Mouse (Mus musculus) megakaryocyte-erythroid progenitor cell, adult 5-6 weeks (primary cell): Measurements from ENCODE around the gene Slc50a1. TPM values are rescaled to one million over a fixed set of nuclear protein-coding genes. Genes with fewer than 3 reads are reported as not detected.

Experiments
- ATAC-seq: replicated peaks from 2 replicates; pipeline ENCODE4 v1.8.0; 2016; ENCODE audit warnings: mild to moderate bottlenecking, inconsistent platforms; ENCODE audit not compliant: severe bottlenecking, poor library complexity, low FRiP score, low TSS enrichment
- total RNA-seq, 2 experiments: library from RNA; stranded (forward) in 1 of 2; stranded (reverse) in 1 of 2; fragments of 200-1000, 215-1000 nt in 1 of 2; fragments of >200 nt in 1 of 2; fragmentation: Nextera tagmentation in 1 of 2; gene quantifications; 2 replicates each; pipeline ENCODE4 v1.2.3; 2014 to 2017

Slc50a1 gene
- total RNA-seq, 2 experiments from 2014 or later, result 50.3 to 66.5 TPM

DNA sequence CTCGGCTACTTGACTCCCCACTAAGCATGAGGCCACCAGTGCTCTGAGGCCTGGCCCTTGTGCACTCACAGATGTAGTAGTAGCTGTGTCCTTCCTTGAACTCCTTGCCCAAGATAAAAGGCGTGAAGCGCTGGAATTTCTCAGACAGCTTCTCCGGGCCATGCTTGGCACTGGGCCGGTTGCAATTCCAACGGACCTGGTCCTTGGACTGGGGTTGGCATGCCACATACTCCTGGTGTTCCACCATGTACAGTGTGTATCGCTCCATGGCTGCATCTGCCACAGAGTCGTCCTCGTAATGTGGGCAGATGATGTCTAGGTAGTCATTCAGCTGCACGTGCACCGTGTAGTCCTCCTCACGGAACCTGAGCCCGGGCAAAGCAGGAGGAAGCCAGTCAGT is 5.7 kb upstream of the Slc50a1 start:
- ATAC-seq, result no peak

DNA sequence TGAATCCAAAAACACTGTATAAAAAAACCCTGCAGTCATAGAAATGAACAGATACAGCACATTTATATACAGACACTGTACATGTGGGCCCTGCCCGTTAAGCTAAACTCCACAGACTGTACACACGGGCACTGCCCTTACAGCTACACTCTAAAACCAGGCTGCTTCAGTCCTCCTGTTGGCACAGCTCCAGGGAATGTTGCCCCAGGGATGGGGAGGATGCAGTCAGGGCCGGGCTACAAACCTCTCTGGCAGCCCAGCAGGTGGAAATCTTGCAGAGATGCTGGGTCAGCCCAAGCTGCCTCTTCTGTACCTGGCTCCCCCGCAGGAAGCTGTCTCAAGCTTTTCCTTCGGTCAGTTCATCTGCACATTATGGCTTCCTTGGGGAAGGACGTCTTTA is 1.4 kb upstream of the Slc50a1 start:
- no peak for ATAC-seq

DNA sequence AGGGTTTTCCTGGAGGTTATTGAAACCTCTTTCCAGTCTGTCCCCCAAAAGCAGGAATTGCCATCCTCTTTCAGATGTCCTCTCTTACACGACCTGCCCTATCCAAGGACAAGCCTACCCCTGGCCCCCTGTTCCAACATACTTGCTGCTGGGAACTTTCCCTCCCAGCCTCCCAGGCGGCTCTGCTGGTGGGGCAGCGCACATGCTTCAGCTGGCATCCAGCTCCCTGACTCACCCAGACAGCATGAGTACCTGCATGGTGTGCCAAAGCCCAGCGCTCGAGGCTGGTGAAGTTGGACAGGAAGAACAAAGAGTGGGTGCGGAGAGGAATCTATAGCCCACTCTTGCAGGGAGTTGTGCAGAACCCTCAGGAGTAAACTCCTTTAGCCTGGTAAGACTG is 521 bp upstream of the Slc50a1 start:
- no peak for ATAC-seq

DNA sequence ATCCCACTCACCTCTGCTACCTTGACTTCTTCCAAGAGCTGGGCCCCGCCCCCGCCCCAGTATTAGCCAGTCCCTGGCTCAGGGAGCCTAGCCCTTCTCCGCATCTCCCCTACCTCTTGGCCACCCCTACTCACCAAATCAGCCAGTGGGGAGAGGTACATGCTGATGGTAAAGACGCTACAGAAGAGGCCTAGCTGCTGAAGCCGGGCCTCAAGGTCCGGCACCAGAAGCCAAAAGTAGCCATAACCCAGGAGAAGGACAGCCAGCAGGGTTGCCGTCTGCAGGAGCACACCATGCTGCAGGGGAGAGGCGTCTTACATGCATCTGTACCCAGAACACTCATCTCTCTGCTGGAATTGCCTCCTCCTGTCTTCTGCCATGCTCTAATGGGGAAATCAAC is 1.5 kb downstream of the Slc50a1 start:
- ATAC-seq, result no peak

DNA sequence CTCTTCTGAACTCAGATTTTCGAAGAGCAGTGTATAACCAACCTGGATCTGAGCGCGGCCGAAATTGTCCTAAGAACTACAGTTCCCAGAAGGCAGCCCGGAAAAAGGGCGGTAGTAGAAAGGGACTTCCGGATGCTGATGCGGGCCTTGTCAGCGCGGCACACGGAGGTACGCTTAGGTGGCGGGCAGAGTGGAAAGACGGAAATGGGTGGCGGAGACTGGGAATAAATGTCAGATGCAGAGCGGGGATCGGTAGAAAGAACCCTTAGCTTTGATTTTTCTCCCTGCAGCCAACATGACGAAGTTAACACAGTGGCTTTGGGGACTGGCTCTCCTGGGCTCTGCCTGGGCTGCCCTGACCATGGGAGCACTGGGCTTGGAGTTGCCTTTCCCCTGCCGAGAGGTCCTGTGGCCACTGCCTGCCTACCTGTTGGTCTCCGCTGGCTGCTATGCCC is 3.9 kb downstream of the Slc50a1 start:
- peak; percentile 91 for ATAC-seq

DNA sequence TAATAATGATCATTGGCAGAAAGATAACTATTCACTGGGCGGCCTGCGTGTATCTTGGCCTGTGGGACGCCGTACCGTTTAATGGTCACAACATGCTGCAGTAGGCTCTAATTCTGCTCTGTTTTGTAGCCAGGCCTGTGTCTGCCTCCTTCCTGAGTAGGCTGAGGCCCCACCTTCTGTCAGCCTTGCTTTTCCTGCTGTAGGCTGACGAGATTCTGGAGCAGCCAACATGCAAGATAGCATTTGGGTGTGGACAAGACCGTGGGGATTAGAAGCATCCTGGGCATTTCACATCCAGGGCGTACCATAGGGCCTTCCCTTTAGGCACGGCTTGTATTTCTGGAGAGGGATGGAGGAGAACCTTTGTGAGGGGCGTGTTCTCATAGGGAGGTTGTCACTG is 8.0 kb downstream of the Slc50a1 start:
- ATAC-seq, result no peak

DNA sequence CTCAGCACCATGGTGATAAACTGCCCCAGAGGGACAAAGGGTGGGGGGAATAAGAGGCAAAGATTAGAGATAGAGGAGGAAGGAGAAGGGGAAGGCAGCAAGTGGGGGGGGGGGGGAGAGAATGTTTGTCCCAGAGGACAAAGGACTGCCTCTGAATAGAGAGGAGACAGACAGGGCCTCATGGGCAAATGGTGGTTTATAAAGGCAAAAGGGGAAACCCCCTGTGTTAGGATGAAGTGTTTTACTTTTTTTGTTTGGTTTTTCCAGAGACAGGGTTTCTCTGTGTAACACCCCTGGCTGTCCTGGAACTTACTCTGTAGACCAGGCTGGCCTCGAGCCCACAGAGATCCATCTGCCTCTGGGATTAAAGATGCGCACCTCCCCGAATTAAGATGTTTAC is 10.2 kb downstream of the Slc50a1 start:
- ATAC-seq, result no peak

DNA sequence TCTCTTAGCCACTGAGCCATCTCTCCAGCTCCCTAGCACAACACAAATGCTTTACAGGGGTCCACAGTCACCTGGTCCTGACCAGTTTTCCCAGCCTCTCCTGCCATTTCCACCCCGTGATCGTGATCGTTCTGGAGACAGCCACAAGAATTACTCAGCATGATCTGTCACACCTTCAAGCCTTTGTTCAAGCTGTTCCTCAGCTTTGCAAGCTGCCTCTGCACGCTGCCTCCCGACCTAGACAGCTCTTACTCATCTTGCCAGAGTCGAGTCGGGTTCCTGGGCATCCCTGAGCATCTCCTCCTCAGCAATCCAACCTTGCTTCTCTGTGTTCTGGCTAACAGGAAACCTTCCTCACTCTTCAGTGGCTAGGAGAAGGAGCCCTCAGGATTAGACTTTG is 11.3 kb downstream of the Slc50a1 start, which contains the start of gene Dpm3:
TSS of gene Dpm3 (plus strand) at position 283 of the 400 bp plus-strand sequence.
- no peak for ATAC-seq

DNA sequence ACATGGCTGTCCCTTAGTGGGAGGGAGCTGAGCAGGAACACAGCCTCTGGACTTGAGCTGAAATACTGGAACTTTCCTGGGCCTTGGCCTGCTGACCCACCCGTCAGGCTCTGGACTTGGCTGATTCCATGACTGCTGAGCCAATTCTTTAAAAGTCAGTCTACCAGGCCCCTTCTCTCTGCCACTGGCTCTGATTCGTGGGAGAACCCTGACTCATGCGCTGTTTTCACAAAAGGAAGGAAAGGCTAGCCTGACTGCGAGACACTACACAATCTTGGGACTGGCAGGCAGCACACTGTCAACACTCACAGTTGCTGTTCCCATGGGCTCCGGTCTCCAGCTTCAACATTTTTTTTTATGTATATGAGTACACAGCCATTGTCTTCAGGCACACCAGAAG is 14.2 kb downstream of the Slc50a1 start:
- ATAC-seq, result no peak

DNA sequence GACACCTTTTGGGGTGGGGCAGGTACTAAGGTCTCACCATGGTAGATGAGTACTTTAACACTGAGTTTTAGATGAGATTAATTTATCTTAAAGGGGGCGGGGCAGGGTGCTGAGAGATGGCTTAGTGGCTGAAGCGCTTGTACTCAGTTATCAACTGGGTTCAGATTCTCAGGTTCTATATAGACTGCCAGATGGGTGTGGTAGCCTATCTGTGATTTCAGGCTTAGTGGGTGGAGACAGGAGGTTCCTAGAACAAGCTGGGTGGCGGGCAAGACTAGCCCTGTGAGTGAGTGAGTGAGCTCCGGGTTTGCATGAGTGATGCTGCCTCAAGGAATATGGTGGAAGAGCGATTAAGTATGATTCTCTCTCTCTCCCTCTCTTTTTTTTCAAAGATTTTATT is 15.4 kb downstream of the Slc50a1 start:
- ATAC-seq, result 0 out of 2 replicates have a peak, but pooled peaks have one; percentile 35

DNA sequence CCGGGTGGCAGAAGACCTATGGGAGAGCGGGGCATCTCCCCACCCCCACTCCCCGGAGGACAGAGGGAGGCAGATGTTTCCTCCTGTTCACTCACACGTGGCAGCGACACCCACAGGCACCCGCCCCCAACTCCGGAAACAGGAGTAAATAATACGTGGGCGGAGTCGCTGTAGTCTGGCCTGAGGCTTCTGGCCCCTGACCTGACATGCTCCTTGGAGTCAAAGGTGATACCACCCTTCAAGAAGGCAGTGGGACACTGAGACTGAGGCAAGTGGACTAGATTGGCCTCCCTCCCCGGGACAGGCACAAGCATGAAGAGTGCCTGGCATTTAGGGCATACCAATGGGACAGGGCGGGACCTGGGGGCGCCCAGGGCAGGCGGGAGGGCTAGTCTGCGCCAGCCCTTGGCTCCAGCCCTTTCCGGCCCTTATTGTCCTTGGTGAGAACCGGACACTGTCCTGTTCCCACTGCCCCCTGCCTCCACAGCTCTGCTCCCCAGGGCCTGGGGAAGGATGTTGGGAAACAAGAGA is 18.9 kb downstream of the Slc50a1 start:
- 0 out of 2 replicates have a peak, but pooled peaks have one; percentile 14 for ATAC-seq

DNA sequence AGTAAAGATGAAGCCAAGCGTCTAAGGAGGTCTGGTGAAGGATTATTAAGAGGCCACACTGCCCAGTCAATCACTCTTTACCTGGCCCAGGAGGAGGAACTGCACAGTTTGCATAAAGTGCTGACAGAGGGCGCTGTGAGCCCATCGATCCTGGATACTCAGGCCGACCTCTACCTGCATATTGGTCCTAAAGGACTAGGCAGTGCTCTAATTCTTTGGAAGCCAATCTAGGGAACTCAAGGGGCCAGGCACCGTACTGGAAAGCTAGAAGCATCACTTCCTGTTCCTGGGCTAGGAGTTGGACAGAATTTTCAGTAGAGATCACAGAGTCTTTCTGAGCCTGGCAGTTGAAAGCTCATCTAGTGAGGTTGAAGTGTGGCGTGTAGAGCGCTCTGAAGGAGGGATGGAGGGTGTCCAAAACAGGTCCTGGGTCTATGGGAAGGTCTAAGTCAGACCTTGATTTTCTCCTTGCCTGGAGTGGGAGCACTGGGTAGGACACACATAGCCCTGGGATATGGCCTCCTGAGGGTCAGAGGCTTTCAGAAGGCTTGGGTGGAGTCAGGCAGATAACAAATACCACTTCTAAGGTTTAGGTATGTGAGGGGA is 19.8 kb downstream of the Slc50a1 start:
- ATAC-seq, result no peak

DNA sequence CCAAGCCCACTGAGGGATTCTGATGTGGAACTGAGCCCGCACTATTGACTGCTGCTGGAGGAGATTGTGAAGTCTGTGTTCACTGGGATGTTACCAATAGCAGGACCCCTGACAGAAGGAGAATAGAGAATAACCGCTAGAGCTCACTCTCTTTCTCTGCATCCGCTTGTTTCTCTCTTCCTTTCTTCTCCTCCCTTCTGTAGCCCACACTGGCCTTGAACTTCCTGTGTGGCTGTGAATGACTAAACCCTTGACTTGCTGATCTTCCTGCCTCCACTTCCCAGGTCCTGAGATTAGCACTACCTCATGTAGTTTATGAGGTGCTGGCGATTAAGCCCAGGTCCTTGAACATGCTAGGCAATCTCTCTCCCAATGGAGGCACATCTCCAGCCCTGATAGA is 22.9 kb downstream of the Slc50a1 start:
- no peak for ATAC-seq

DNA sequence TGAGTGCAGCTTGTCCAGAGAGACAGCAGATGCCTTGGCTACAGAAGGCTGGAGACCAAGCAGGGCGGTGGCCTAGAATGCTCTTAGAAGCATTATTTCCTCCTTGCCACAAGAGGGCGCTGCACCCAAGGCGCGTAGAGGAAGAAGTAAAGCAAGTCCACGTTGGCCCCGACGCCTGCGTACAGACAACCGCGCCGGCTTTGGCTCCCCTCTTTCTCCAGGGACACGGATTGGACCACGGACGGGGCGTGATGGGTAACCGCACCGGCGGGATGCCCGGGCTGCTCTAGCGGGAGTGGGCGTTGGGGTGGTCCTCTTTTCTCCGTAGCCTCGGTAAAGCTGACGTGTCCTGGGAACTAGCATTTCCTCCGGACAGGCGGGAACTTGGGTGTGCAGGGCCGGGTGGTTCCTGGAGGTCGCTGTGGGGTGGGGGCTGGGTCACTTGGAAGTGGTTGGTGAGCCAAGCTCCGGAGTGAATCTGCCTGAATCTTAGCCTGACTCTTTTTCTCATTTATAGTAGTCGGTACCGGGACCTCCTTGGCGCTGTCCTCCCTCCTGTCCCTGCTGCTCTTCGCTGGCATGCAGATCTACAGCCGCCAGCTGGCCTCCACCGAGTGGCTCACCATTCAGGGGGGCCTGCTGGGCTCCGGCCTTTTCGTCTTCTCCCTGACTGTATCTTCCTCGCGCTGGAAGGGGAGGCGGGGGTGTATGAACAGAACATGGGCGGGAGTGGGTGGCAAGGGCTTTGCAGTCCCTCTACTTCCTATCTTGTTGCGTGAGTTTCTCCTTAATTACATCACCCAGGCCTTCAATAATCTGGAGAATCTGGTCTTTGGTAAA is 23.9 kb downstream of the Slc50a1 start, which contains the start of gene Trim46:
TSS of gene Trim46 (minus strand) at position 49 of the 840 bp plus-strand sequence.
- peak; percentile 68 for ATAC-seq

DNA sequence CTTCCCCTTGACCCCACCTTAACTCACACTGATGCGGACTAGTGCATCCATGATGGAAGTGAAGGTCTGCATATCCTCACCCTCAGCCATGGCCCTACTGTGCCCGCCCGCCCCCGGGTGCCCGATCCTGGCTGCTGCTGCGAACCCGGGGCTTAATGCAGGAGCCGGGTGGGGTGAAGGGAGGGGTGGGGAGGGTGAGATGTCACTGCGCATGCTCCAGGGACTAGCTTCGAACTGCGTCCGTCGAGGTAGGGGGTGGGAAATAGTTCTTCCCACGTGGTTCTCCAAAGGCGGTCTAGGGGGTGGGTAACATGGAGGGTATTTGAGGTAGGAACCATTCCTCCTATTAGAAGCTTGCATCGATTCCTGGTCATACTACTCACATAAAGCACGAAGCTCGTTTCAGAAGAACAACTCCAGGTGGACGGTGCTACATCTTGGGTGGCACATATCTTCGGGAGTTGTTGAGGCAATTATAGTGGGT is 24.6 kb downstream of the Slc50a1 start, which contains the start of gene Krtcap2:
TSS of gene Krtcap2 (plus strand) at position 279 of the 484 bp plus-strand sequence.
- ATAC-seq, result no peak

DNA sequence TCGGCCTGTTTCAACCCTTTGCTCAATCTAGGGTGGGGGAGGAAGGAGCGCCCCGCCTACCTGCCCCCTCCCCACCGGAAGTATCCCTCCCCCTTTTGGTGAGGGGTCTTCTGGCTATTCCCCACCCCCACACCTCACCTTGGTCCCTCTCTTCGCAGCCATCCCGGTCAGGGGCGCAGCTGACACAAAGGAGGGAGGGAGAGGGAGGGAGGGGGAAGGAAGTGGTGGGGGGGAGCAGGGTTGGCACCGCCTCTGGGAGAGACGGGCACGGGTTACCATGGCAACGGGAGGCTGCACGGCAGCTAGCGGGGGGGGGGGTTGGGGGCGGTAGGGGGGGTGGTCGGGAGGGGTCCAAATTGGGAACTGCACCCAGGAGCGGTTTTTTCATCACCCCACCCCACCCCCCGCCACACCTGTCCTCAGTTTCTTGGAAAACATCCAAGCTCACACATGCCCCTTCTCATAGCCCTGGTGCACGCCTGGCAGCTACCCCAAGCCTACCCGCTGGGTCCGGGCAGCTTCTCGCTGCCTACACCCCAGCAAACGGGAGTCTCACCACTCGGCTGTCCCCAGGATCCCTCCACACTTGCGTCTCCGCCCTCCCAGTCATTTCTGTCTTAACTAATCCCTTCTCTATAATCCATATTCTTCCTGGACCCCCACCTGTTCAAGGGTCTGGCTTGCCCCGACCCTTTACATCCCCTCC is 25.2 kb downstream of the Slc50a1 start:
- no peak for ATAC-seq

DNA sequence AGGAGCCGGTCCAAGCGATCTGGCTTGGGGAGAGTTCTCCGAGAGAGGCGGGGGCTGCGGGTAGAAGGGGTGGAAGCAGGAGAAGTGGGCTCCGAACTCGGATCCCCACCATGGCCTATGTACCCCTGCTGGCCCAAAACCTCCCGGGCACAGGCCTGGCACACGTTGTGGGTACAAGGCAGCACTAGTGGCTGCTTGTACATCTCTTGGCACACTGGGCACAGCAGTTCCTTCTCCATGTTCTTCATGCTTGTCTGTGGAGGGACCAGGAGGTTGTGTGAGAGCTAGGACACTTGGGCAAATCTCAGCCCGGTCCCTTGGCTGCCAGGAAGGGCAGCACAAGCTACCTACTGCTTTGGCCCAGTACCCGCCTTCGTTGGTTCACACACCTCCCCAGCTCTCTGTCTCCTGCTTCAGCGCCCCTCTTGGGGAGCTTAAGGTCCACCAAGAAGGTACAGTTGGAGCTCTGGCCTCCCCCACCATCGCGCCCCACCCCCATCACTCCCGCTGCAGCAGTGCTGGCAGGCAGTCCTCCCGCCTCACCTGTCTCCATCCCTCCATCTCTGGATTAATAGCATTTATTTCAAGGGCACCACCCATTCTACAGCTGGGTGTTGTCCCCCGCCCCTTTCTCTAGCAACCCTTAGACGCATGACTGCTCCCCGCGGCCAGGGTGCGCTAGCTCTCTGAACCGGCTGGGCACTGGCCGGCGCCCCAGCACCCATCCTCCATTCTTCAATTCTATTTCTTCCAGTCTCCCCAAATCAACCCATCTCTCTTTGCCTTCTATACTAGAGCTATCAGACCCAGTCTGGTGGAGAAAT is 26.0 kb downstream of the Slc50a1 start:
- ATAC-seq, result no peak

DNA sequence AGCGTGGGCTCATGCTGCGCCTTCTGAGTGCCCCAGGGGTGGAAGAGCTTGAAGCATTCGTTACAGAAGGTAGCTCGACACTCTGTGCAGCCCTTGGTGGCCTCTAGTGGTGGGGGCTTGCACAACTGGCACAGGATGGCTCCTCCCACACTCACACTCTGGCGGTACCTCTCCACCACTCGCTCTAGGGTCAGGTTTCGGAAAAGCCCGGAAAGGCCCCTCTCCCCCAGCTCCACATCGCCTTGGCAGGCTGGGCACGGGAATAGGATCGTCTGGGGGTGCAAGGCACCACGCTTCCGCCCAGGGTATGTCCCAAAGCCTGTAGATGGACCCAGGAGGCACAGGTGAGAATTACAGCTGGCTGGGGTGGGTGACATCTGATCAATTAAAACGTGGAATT is 26.8 kb downstream of the Slc50a1 start:
- ATAC-seq, result peak; percentile 76

DNA sequence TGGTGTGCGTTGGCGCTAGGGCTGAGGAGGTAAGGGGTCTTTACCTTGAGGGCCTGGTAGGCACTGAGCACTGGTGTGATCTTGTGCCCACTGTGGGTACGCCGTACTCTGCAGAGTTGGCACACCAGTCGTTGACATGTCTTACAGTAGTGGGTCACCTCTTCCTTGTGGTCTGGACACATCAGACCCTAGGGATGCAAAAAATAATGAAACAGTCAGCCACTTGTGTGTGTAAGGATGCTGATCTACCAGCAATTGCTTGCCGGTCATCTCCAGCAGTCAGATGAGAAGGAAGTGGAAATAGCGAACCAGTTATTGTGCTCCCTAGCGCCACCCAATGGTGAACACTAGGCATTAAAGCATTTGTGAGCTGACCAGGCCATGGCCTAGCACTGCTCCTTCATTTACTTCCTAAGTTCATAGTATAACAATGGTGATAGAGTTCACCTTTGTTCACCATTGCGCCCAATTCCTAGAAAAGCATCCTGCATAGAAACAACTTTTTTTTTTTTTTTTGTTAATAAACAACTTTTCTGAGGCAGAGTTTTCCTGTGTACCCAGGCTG is 28.0 kb downstream of the Slc50a1 start:
- no peak for ATAC-seq
